Comparison of ENCODE assay signal across 9 mouse cellular contexts in genomic region chr17:88542771-88543416, GRCm38 (mm10). TPM values are rescaled to one million over a fixed set of nuclear protein-coding genes. Genes with fewer than 3 reads are reported as not detected.
DNase-seq lines count a peak whose midpoint lies in the region; ATAC-seq lines count a peak whose summit lies in the region.
"Had no signal": no experiment of that assay in that cellular context is flagged by ENCODE, and none has a peak within 500 bp of the region (broad histone marks: within the 10 kb centered on the region; RNA-seq: fewer than 3 reads in every experiment).

No protein-coding gene starts in this region.

- H3K9ac ChIP-seq in neural tube, embryonic 12.5 days = no peak overlapping the region
- no peak overlapping the region for H3K9ac ChIP-seq in forebrain, embryonic 14.5 days (ENCODE audit: low read length)
- H3K9ac ChIP-seq: heart, embryonic 13.5 days had no signal

- WGBS in neural tube, embryonic 12.5 days = 25% methylated on average over 15 of the region's 15 CpGs
- 43% methylated on average over 15 of the region's 15 CpGs for WGBS in forebrain, embryonic 14.5 days

- H3K4me1 ChIP-seq in neural tube, embryonic 12.5 days = peaks cover 11% of the 10 kb centered on the region
- no peaks in the 10 kb centered on the region for H3K4me1 ChIP-seq in forebrain, embryonic 14.5 days (ENCODE audit: control insufficient read depth, insufficient read depth, low read length)

- ATAC-seq in neural tube, embryonic 12.5 days (ENCODE audit: low FRiP score, low read depth) = peak; percentile 68
- peak; percentile 26; the same call in 1 of the 2 replicates for ATAC-seq in forebrain, embryonic 14.5 days

- peaks cover 19% of the 10 kb centered on the region for H3K36me3 ChIP-seq in neural tube, embryonic 12.5 days
- peaks cover 20% of the 10 kb centered on the region for H3K36me3 ChIP-seq in forebrain, embryonic 14.5 days (ENCODE audit: control insufficient read depth, insufficient read depth, low read length)

- DNase-seq in neural tube, embryonic 10.5 days (ENCODE audit: extremely low spot score, low spot score) = no peak
- DNase-seq in forebrain, embryonic 14.5 days (ENCODE audit: low spot score) = no peak
- peak; percentile 23 for DNase-seq in liver
- no peak for DNase-seq in natural killer cell, adult 2 months (ENCODE audit: low spot score in 2 of 2)
- no peak for DNase-seq in lung, adult 18-20 months
- DNase-seq in gastrocnemius, adult 8-10 months (ENCODE audit: low spot score in 2 of 2) = no peak
- no peak for DNase-seq in layer of hippocampus, postnatal 14 days (ENCODE audit: low spot score in 2 of 2)

- no peaks in the 10 kb centered on the region for H3K9me3 ChIP-seq in neural tube, embryonic 12.5 days
- no peaks in the 10 kb centered on the region for H3K9me3 ChIP-seq in forebrain, embryonic 14.5 days (replicated peaks; ENCODE audit: control insufficient read depth, low read length)
- H3K9me3 ChIP-seq: heart, embryonic 13.5 days had no signal

- H3K4me3 ChIP-seq in neural tube, embryonic 12.5 days = no peak overlapping the region
- H3K4me3 ChIP-seq in forebrain, embryonic 14.5 days (ENCODE audit: low read depth, low read length) = no peak overlapping the region
- H3K4me3 ChIP-seq: heart, embryonic 13.5 days had no signal

- H3K27ac ChIP-seq in neural tube, embryonic 12.5 days = no peak overlapping the region
- no peak overlapping the region for H3K27ac ChIP-seq in forebrain, embryonic 14.5 days (ENCODE audit: low read depth, low read length)
- H3K27ac ChIP-seq: heart, embryonic 13.5 days had no signal

- H3K4me2 ChIP-seq in neural tube, embryonic 12.5 days (replicated peaks) = no peak overlapping the region
- H3K4me2 ChIP-seq in forebrain, embryonic 14.5 days (ENCODE audit: low read length) = no peak overlapping the region
- H3K4me2 ChIP-seq: heart, embryonic 13.5 days had no signal

- H3K27me3 ChIP-seq in neural tube, embryonic 12.5 days (replicated peaks) = no peaks in the 10 kb centered on the region
- H3K27me3 ChIP-seq in forebrain, embryonic 14.5 days (replicated peaks; ENCODE audit: control insufficient read depth, insufficient read depth, low read length) = no peaks in the 10 kb centered on the region
- H3K27me3 ChIP-seq: heart, embryonic 13.5 days had no signal

RNA-seq across cellular contexts. Expression of gene Ppp1r21, which starts 13.0 kb away (rescaled TPM):
- 32.4 and 33.3 TPM in 2 replicates for polyA plus RNA-seq in neural tube, embryonic 12.5 days (2016; fragmentation: Nextera tagmentation; extraction: Ambion mirVana)
- 33.3 and 34.7 TPM in 2 replicates for polyA plus RNA-seq in forebrain, embryonic 14.5 days (2014; fragmentation: Nextera tagmentation; extraction: Ambion mirVana)
- 1 to 10 TPM; 5.5 to 6.8 (median 6.0) TPM for total RNA-seq in gastrocnemius, adult 8-10 months (2022)
- 10 to 100 TPM; 72.4 to 74.7 TPM for total RNA-seq in layer of hippocampus, postnatal 14 days (2021)

RNA-seq across cellular contexts. Expression of gene Ston1, which starts 54.6 kb away (rescaled TPM):
- 2.4 and 2.6 TPM in 2 replicates for polyA plus RNA-seq in neural tube, embryonic 12.5 days (2016; fragmentation: Nextera tagmentation; extraction: Ambion mirVana)
- polyA plus RNA-seq in forebrain, embryonic 14.5 days (2014; fragmentation: Nextera tagmentation; extraction: Ambion mirVana) = 2.4 and 2.8 TPM in 2 replicates
- 1 to 10 TPM; 2.8 to 7.0 (median 3.9) TPM for total RNA-seq in gastrocnemius, adult 8-10 months (2022)
- total RNA-seq in layer of hippocampus, postnatal 14 days (2021) = 10 to 100 TPM in 1 of 2 experiments, 1 to 10 TPM in 1; 7.5 to 10.3 TPM

Comparison
In these comparisons a context has a peak if more than half of its experiments do, and no peak if none do; other contexts are left out.
1. RNA of gene Ppp1r21, which starts 13.0 kb away (total RNA-seq): 72.4 to 74.7 TPM in layer of hippocampus, postnatal 14 days; 5.5 to 6.8 TPM in gastrocnemius, adult 8-10 months; every median in the first group is over 4 times any median in the second.